Mouse (Mus musculus): ENCODE results near the gene Ngdn. TPM values are rescaled to one million over a fixed set of nuclear protein-coding genes. Genes with fewer than 3 reads are reported as not detected.
"Not testable (repeated sequence)": the region's sequence is repeated elsewhere in the genome, so short reads cannot be mapped to it uniquely, and the experiment has no call there.

Gene Ngdn
- total RNA-seq, 2 experiments from 2014 or later: 30.7 to 33.8 TPM

DNA sequence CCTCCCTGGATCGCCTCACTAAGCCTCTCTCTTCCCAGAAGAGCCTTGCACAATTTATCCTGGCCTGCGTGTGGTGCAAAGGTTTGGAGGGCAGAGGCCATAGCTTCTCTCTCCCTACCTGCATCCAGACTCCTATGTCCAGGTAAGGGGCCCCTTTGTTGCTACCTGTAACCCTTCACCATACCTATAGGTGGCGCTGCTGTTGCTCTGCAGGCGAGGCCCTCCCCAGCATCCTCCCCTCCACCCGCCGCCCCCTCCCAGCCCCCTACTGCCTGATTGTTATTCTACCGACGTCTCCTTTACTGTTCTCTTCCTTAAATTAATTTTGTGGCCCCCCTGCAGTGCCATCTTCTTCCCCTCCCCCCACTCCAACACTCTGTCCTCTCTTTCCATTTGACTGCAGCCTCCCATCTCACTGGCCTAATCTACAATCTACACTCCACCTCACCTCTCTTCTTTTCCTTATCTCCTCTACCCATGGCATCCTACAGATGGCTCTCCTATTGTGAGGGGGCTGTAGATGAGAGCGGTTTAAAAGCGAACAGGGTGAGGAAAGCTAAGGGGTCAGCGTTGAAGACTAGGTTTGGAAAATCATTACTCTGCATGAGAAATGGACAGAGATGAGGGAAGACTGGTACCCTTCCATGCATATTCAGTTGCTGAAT is 13.9 kb downstream of the Ngdn start:
- no peak for DNase-seq

DNA sequence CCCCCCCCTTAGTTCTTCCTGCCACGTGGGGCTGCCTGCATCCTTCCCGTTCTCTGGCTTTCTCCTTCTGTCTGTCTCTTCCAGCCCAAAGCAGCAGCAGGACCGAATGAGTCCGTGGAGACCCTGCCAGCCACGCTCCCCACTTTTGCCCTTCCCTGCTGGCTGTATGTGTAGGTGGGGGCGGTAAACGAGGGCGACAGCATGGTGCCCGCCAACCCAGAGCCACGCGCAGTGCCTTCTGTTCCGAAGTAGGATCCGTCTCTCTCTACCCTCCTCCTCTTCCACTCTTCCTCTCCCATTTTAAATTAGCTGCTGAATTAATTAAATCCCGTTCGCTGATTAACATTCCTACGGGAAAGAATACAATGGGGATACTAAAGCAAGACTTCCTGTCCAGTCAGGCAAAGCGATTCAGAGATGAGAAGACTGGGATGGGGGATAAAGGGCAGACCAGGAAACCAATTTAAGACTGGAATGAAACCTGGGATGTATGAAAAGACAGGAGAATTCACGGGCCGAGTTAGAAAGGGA is 17.5 kb downstream of the Ngdn start:
- peak in 1 of 2 experiments; percentile 46 for DNase-seq

DNA sequence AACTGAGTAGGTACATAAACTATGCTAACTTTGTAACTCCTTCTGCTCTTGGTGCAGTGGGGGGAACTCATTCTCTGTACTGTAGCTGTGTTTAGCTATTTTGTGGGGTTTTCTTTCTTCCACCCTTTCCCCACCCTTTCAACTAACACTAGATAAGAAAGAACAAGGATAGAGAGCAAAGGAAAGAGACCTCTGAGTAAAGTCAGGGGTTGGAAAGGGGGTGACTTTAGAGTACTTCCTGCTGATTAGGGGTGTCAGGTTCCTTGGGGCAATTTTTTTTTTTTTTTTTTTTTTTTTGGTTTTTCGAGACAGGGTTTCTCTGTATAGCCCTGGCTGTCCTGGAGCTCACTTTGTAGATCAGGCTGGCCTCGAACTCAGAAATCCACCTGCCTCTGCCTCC is 28.4 kb downstream of the Ngdn start:
- DNase-seq: not testable (repeated sequence)

DNA sequence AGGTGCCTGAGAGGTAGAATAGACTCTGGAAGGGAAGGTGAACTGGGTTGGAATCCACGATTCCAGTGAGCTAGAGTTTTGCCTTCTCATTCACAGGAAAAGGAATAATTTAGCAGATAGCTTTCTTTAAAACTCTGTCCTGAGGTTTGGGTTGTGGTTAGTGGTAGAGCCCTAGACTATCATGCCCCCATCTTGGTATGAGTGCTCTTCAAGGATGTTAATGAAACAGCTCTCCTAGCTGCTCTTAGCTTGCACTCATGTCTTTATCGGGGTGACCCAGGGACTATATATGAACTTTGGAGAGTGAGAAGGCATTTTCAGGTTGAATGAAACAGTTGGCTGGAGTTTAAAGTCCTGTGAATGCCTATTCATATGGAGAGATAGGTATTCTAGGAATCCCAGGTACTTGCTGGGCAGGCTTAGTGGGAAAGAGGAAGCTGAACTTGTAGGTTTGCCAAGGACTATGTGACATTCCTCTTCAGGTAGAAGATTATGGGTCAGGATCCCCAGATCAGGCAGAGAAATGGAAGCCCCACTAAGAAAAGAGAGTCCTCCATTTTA is 32.8 kb downstream of the Ngdn start:
- DNase-seq: no peak

DNA sequence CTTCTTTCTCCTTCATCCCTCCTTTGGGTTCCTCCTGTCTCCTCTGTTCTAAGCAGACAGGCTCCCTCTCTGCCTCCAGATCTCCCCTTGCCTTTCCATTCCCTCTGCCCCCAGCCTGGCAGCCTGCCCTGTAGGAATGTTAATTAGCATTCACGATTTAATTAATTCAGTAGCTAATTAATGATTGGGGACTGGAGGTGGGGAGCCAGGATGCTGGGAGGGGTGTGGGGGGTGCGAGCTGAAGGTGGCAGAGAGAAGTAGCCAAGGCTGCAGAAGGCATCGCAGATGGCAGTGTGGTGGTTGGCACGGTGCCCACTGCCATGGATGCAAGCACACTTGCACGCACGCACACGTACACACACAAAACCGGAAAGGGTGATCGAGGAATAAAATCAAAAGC is 37.2 kb downstream of the Ngdn start:
- peak; percentile 84 to 87 for DNase-seq

DNA sequence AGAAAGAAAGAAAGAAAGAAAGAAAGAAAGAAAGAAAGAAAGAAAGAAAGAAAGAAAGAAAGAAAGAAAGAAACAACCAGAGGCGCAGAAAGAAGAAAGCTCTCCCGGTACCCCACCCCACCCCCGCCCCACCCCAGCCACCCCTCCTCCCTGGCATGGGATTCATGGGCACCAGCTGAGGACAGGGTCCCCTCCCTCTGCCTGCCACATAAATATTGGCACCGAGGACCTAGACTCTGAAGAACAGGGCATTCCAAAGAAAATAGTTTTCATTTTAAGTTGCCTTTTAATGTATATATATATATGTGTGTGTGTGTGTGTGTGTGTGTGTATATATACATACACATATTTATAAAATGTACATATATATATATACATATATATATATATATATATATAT is 37.8 kb downstream of the Ngdn start:
- no peak for DNase-seq

DNA sequence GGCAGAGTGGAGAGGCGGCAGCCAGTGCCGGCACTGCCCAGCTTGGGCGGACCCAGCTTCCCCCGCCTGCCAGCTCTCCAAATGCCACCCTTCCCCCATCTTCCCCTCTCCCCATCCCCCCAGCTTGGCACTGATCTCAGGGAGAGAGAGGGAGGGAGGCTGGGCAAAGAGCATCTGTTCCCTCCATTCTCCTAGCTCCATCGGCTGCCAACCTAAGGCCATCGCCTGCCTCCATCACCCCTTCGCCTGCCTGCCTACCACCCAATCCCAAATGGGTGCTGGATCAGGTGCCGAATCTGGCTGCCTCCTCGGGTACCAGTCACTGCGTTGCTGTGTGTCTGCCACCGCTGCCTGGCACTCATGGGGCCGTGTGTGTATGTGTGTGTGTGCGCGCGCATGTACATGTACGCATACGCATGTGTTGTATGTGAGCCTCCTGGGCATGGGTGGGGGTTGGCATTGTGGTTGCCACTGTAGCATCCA is 38.5 kb downstream of the Ngdn start:
- DNase-seq: peak; percentile 85 to 88

DNA sequence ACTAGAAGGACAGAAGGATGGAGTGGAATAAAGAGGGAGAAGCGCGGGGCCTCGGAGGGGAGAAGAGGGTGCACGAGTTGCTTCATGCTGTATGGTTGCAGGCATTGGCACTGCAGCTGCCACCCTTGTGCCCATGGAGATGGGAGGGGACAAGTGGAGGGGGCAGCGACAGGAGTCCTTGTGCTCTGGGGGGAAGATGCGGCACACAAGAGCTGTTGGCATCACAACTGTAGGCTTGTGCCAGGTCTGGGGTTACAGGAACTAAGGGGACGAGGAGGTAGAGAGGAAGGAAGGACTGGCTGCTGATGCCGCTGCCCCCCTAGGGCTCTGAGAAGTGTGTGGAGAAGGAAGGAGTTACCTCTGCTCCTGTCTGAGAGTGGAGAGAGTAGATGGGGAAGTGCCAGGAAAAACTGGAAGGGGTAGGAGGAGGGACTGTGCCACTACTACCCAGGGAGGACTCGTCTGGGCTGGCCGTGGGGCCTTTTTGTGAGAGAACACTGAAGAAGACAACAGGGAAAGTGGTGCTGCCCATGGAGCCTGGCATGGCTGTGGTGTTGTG is 39.0 kb downstream of the Ngdn start:
- DNase-seq: peak; percentile 53 to 54

DNA sequence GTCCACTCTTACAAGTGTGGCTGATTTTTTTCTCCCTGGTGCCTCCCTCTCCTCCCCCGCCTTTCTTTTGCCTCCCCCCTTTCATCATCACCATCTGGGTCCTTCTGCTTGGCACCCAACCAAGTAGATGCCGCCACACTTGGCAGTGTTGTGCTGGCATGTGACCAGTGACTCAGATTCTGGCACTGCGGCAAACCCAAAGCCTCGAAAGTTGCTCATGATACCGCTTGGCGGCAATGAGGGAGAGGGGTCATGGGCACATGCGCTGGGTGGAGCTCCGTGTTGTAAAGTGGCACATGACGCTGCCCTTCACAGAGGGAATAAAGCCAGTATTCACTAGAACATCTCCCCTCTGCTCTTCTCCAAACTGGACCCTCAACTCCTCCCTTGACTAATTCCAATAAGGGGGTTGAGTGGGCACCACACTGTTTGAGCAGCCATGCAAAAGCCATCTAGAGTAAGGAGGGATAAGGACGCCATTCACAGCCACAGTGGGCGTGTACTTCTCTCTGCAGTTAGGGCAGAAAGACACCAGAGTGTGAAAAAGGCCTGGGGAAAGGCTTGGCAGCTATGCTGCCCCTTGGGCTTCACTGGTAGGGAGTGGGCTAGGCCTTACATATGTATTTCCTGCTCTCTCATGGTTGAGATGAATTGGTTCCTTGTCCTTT is 40.0 kb downstream of the Ngdn start:
- DNase-seq: peak; percentile 88 to 89

DNA sequence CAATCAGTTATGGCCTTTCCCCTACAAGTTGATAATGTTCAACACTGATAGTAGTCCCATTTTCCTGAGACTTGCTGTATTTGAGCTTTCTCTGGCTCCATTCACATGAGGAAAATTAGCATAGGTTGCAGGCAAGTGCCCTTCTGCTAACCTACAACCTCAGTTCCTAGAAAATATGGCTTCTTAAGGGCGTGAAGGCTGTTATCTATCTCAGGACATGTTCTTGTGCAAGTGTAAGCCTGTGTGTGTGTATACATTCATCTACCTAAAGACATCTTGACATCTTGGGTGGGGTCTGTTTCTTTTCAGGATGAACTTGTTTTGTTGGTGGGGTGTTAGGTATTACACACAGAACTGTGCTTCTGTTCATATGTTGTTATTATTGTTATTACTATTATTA is 43.8 kb downstream of the Ngdn start:
- no peak for DNase-seq

DNA sequence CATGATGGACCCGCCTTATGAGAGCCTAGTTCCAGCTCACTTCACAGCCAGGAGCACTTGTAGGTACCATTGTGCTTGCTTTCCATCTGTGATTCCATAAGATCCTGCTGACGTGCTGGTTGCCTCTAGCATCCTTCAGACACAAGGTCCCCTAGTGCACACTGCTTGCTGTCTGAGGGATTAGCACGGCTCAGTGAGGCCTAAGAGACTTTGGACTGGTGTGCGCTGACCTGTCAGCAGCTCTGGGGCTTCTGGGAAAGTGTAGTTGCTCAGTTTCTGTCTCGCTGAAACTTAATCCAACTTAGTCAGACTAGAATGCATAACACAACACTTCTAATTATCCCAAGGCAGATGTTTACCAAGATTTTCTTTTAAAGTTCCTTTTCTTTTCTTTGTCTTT is 44.7 kb downstream of the Ngdn start:
- DNase-seq: no peak

DNA sequence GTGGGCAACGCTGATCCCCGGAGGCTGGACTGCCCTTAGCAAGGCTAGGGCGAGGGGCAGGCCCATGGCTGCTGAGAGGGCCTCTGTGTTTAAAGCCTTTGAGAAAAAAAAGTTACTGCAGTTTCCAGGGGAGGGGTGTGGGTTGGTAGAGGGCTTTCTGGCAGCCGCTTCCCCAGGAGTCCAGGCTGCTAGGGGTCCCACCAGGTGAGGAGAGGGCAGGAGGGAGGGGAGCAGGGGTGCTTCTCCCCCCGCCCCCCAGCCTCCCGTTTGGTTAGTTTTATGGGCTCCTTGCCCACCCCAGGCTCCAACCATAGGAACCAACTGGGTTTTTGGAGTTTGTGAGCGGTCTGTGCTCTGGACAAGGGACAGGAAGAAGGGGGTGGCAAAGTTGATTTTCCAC is 46.6 kb downstream of the Ngdn start:
- DNase-seq: no peak

DNA sequence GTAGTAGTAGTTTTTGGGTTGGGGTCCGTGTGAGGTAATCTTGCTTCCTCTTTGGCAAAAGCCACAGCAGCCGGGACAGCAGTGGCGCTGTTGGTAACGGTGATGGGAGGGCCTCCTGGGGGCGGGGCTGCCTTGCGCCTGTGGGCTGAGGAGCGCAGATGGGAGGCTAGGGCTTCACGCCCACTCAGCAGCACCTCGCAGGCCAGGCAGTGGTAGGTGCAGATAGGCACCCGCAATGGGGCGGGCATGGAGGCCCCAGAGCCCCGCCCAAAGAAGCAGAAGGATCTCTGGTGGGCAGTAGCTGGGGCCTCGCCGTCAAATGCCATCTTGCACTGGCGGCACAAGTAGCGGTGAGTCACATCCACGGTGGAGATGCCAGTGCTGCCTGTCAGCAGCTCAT is 47.4 kb downstream of the Ngdn start:
- peak; percentile 56 to 68 for DNase-seq

DNA sequence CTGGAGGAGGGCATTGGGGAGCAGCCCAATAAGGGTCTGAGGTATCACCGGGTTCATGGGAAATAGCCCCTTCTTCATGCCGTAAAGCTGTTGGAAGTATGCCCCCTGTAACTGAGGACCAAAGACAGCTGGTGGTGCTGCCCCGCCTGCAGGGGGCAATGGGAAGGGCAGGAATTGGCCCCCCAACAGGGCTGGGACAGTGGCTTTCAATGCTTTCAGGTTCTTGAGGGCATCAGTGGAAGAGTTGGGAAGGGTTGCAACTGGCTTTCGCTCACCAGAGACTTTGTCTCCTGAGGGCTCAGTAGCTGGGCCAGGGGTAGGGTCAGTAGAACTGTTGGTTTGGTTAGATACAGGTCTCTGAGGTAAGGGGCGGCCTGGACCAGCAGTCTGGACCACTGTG is 47.9 kb downstream of the Ngdn start:
- DNase-seq: no peak

DNA sequence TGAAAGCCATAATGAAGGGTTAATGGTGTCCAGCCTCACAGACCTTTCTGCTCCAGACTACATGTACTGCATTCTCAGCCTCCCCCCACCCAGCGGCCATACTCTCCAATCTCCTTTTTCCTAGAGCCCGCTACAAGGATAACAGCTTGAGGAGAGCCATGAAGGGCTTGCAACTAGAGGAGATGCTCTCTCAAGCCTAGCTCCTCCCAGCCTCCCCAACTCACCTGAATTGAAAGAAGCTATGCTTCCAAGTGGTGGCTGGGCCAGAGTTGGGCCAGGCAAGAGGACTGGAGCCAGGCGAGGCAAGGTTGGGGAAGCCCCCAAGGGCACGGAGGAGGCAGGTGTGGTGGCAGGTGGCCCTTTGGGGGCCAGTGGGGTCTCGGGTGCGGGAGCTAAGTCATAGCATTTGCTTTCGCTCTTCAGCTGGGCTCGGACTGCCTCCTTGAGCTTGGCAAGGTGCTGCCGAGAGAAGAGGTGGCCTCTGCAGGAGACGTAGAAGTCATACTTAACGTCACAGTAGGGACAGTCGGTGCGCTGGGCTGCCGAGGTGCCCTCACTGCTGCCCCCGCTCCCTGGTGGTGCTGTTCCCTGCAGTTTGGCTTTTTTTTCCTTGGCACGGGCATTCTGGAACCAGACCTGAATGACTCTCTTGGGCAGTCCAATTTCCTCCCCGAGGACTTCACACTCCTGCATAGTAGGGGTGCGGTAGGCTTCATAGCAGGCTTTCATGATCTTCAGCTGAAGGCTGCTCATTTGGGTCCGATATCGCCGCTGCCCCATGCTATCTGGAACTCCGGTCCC is 48.5 kb downstream of the Ngdn start:
- DNase-seq: no peak

DNA sequence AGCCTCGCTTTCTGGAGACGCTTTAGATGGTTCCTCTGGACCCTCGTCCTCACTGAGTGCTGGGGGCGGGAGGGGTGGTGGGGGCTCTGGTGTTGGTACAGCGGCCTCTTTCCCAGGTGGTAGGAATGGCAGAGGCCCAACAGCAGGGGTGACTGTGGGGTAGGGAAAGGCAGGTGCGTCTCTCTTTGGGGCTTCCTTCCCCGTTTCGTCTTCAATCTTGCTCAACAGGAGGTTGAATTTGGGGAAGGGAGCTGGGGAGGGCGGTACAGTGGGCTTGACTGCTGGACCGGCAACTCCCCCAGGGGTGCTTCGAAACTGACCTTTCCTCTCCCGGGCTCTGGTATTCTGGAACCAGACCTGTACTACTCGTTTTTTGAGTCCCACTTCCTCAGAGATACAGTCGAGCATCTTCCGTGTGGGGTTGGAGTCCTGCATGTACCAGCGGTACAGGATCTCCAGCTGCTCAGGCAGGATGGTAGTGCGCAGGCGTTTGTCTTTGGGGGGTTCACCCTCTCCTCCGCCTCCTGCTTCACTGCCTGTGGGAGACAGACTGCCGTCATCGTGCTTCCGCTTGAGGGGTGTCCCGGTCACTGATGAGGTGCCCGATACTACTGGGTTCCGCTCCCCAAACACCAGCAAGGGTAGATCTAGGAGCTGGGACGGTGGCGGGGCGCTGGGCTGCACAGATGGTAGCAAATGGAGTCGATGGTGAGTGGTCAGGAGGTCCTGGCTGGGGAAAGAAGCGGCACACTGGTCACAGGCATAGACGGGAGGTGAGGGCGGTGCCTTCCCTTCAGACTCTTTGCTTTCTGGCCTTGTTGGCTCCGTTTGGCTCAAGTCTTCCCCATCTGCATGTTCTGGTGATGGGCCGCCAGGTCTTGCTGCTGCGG is 49.5 kb downstream of the Ngdn start:
- DNase-seq: peak; percentile 53 to 57

DNA sequence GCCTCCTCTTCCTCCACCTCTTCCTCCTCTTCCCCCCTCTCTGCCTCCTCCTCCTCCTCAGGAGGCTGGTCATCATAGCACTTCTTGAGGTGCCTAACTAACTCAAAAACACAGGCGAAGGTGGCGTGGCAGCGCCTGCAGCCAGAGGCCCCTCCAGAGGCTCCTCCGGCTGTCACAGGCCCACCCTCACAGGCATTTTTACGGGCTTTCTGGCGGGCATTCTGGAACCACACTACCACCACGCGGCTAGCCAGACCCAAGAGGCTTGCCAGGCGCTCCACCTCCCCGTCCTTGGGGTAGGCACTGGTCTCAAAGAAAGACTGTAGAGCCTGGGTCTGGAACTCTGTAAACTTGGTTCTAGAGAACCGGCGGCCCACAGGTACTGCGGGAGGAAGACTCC is 50.1 kb downstream of the Ngdn start:
- no peak for DNase-seq

DNA sequence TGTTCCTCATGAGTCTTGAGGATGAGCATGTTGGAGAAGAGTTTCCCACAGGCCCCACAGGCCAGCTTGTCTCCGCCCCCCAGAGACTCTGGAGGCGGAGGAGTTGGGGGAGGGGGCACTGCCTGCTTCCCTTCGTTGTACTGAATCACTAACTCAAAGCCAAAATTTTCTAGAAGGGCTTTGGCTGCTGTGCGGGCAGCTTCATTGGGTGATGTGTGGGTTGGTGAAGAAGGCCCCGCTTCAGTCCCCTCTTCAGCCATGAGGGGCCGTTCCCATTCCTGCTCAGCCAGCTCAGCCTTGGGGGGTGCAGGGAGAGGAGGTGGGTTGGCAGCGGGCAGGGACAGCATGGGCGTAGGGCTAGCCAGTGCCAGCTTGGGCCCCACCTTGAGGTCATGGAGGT is 50.8 kb downstream of the Ngdn start:
- DNase-seq: peak in 1 of 2 experiments; percentile 41

DNA sequence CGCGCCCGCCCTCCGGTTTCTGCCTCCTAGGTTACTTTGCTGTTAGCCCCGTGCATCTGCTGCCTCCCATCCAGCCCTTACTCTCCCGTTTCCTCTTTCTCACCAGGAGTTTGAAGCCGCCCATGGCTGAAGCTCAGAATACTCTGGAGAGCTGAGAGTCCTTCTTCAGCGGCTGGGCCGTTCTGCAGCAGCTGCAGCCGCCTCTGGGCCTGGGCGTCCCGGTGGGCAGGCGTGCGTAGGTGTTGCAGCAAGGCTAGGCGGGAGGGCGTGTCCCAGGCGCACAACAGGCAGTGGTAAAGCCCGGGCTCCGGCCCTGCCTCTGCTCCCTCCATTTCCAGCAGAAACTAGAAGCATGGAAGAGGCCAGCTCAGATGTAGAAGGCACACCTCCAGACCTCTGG is 56.5 kb downstream of the Ngdn start:
- no peak for DNase-seq

Data from layer of hippocampus, postnatal 36 days (tissue).